Mouse (Mus musculus) CD4-positive, CD25-positive, alpha-beta regulatory T cell, adult 4 months (primary cell): ENCODE data around the gene Robo4. TPM values are rescaled to one million over a fixed set of nuclear protein-coding genes. Genes with fewer than 3 reads are reported as not detected.
A peak's percentile ranks its signal among the peaks of the same experiment; 100 is the strongest.

Experiments
- ATAC-seq: one replicate; pipeline ENCODE4 v1.8.0; 2017
- polyA plus RNA-seq, 2 experiments: library from polyadenylated mRNA; unstranded; fragments of 100-300 nt; shearing (Covaris generic); gene quantifications; one replicate each; pipeline ENCODE4 v1.2.1; 2017

Gene Robo4
- polyA plus RNA-seq, 2 experiments from 2014 or later: not detected

GRCm38 (mm10) chr9:37455868-37456267 lies 54.2 kb downstream of the Robo4 start:
- ATAC-seq: no peak

GRCm38 (mm10) chr9:37456481-37456910 lies 54.8 kb downstream of the Robo4 start:
- no peak for ATAC-seq

GRCm38 (mm10) chr9:37457151-37457550 lies 55.5 kb downstream of the Robo4 start:
- ATAC-seq: no peak

GRCm38 (mm10) chr9:37459665-37460042 lies 58.0 kb downstream of the Robo4 start:
- ATAC-seq: no peak

GRCm38 (mm10) chr9:37460043-37460960 lies 58.6 kb downstream of the Robo4 start:
- ATAC-seq: no peak

GRCm38 (mm10) chr9:37460961-37461340 lies 59.3 kb downstream of the Robo4 start:
- ATAC-seq: no peak

GRCm38 (mm10) chr9:37461571-37461970 lies 59.9 kb downstream of the Robo4 start:
- ATAC-seq: no peak

- peak; percentile 79 for ATAC-seq
Observed at GRCm38 (mm10) chr9:37462764-37463163, 61.1 kb downstream of the Robo4 start.

Other genes with a start within 250 kb of the Robo4 start
- 1 to 10 TPM; 3.4 to 4.4 TPM for gene Tmem218, start 193.7 kb upstream of the Robo4 start, polyA plus RNA-seq
- 1 to 10 TPM; 2.4 to 3.6 TPM for gene Slc37a2, start 146.2 kb upstream of the Robo4 start, polyA plus RNA-seq
- 10 to 100 TPM in 1 of 2 experiments, 1 to 10 TPM in 1; 6.8 to 10.3 TPM for gene Ccdc15, start 53.5 kb upstream of the Robo4 start, polyA plus RNA-seq
- not detected for gene Hepacam, start 34.5 kb upstream of the Robo4 start, polyA plus RNA-seq
- not detected for gene Robo3, start 31.3 kb downstream of the Robo4 start, polyA plus RNA-seq
- gene Msantd2, start 87.4 kb downstream of the Robo4 start, polyA plus RNA-seq: 10 to 100 TPM in 1 of 2 experiments, 1 to 10 TPM in 1; 8.3 to 13.7 TPM
- not detected for gene Esam, start 126.2 kb downstream of the Robo4 start, polyA plus RNA-seq
- not detected for gene Vsig2, start 137.4 kb downstream of the Robo4 start, polyA plus RNA-seq
- under 1 TPM; 0.51 to 0.86 TPM for gene Nrgn, start 151.0 kb downstream of the Robo4 start, polyA plus RNA-seq
- gene Siae, start 153.8 kb downstream of the Robo4 start, polyA plus RNA-seq: 10 to 100 TPM; 17.2 to 17.7 TPM
- under 1 TPM in 1 of 2 experiments, not detected in 1; 0.97 TPM for gene Spa17, start 211.8 kb downstream of the Robo4 start, polyA plus RNA-seq